Mouse (Mus musculus): ENCODE results near the gene Aebp2.

- TF ChIP-seq GATA1 (IDR thresholded peaks at IDR 0.05; ENCODE audit: low read length) (no peak), TAL1 (IDR thresholded peaks at IDR 0.05; ENCODE audit: low read length) (no peak)
These were observed 35.6 kb downstream of the Aebp2 start for GRCm38 (mm10) chr6:140657920-140658522.
